Mouse (Mus musculus) c-Kit-positive CD71-positive TER-119-positive erythroid progenitor cells, embryonic 14.5 days (primary cell): ENCODE measurements around the gene Olfr748.
"Not testable (repeated sequence)": the region's sequence is repeated elsewhere in the genome, so short reads cannot be mapped to it uniquely, and the experiment has no call there.

Experiments used
- DNase-seq: peaks from one replicate; pipeline ENCODE4 v3.0.0-alpha.2; 2013; ENCODE audit warnings: low spot score

Olfr748 gene

GRCm38 (mm10) chr14:50707073-50707472 lies at the start of gene Olfr748:
Gene Olfr748, plus strand, starts transcription at chr14:50707373.
- DNase-seq = no peak

DNA sequence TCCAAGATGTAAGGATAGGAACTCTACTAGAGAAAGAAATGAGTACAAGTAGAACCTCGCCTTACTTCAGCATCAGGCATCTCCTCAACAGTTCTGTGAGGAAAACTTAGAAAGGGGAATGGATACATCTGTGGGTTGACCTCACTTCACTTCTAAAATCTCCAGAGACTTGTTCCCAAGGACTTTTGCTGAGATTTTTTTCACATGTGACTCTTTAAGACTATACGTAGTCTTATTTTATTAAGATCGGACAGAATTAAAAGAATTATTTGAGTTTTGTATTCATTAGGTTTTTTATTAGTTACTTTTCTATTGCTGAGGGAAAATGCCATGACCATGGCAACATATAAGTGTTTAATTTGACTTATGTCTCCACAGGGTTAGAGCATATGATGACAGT lies 14.1 kb upstream of the Olfr748 start, which contains the start of gene Olfr747:
Gene Olfr747, minus strand, starts transcription at position 101 of the 400 bp plus-strand sequence.
- no peak for DNase-seq

DNA sequence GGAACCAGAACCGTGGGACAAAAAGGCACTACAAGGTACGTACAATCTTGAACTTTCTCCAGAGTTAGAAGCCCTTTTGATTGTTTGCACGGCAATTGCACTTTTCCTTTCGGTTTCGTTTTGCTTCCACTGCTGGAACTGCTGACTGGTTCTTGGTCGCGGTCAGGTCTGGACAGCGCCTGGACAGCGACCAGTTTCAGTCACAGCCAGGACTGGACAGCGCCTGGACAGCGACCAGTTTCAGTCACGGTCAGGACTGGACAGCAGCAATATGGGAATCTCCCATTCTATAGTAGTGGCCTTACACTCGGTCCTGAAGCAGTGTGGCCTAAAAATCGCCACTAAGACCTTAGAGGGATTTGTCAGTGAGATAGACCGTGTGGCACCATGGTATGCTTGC lies 12.7 kb downstream of the Olfr748 start:
- DNase-seq = not testable (repeated sequence)

DNA sequence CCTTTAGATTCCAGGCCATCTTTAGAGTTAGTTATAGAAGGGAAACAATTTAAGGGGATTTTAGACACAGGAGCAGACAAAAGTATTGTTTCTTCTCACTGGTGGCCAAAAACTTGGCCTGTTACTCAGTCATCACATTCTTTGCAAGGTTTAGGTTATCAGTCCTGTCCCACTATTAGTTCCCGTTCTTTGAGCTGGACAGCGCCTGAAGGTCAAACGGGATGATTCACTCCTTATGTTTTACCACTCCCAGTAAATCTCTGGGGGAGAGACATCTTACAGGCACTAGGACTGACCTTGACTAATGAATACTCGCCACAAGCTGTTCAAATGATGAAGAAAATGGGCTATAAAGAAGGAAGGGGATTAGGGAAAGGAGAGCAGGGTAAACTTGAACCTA lies 15.2 kb downstream of the Olfr748 start:
- DNase-seq = not testable (repeated sequence)

DNA sequence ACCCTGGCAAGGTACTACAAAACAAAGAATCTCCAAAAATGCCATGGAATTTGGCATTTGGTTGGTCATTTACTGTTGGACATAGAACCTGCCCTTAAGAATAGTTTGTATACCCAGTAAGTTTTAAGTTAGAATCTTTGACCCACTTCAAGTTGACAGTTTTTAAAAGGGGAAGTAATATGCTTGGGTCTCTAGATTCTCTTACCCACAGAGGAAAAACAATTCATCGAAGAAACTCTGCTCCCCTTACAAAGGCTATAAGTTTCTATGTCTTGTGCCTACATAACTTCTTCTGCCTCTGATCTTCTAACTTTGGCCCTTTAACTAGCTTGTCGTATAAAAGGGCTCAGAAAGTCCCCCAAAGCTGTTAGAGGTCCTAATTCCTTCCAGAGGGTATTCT lies 33.2 kb downstream of the Olfr748 start:
- no peak for DNase-seq

DNA sequence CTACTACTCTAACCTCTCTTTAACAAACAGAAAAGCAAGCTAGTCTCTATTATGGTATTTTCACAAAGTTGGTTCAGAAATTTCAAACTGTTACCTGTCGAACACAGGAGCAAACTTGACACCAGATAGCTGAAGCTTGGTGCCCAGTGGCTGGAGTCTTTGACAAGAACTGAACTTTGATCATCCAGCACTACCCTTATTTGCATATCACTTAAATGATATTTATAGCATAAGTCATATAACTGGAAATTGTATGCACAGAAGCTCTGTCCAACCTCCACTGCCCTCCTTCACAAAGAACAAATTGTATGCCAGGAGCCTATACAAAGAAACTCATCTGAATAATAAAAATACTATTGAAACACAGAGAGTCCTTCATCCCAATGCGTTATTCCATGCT lies 34.4 kb downstream of the Olfr748 start:
- DNase-seq = no peak

DNA sequence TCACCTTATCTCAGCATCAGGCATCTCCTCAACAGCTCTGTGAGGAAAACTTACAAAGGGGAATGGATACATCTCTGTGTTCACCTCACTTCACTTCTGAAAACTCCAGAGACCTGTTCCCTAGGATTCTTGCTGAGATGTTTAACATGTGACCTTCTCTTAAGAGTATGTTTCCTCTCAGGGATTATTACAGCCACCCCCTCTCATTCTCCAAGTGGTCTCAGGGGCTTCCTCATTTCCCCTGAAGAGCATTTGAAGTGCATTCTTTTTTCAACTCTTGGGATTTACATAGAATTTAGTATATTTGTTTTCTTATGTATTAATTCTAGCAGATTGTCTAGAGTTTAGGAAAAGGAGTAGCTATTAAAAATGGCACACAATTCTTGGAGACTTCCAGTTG lies 37.8 kb downstream of the Olfr748 start, which contains the start of gene Olfr749:
Gene Olfr749, minus strand, starts transcription at position 101 of the 400 bp plus-strand sequence.
- no peak for DNase-seq

DNA sequence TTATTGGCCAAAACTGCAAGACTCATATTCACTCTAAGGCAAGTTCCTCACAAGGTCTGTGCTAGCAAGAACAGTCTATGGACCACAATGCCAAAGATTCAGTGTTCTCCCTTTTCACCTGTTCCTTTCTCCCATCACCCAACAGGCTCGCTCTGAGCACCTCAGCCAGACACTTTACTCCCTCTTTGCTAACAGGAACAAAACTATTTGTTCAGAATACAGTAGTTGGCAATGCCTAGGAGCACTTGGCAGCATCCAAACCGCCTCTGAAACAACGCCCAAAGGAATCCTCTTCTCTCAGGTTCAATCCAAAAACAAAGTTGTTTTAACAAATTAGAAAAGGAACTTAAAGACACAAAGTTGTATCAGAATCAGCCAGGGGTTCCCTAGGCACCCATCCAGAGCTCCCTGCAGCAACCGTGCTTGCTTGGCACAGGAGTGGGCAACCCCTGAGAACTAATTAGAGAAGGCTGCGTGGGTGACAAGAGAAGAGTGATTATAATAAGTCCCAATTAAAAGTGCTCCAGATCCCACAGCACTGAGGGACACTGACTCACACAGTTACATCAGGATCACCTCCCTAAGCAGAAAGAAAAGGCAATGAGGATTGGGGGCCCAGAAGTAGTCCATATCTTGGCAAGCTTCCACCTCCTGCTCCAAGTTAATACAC lies 51.4 kb downstream of the Olfr748 start:
- DNase-seq = no peak
